Mouse (Mus musculus): ENCODE measurements at regions not wholly inside any gene's neighbourhood (a gene's known extent, or its start where the extent isn't known, plus 50 kb on each side); places are given as distances from the start of the nearest gene placed in this dataset.

DNA sequence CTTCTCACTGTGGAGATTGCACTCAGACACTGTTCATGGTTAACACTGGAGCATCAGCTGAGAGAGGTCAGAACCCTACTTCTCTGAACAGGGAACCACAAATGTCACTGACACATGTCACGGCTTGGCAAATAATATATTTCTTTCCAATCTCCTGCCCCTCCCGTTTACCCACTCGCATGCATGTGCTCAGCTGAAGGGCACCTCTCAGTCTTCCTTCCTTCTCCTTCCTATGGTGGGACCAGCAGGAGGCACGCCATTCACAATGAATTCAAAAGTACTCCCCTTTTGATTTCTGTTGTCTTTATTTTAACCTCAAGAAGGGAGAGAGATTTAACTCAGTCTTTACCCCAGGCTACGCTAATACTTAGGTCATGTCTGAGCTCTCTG lies 481.0 kb downstream of the Prss52 start:
- TF ChIP-seq POLR2A (IDR thresholded peaks at IDR 0.05; ENCODE audit: insufficient read depth, low read depth, low read length): no peak
- TF ChIP-seq EP300 (IDR thresholded peaks at IDR 0.05; ENCODE audit: insufficient read depth, low read depth, low read length): no peak
- no peak for TF ChIP-seq CTCF (IDR thresholded peaks at IDR 0.05)

Measured in heart, adult 2 months (tissue).